Mouse (Mus musculus): Measurements from ENCODE around the gene Pofut2. TPM values are rescaled to one million over a fixed set of nuclear protein-coding genes. Genes with fewer than 3 reads are reported as not detected.
"Not testable (repeated sequence)": the region's sequence is repeated elsewhere in the genome, so short reads cannot be mapped to it uniquely, and the experiment has no call there.

Gene Pofut2
- total RNA-seq, 2 experiments from 2014 or later, result 27.7 to 31.9 TPM

DNA sequence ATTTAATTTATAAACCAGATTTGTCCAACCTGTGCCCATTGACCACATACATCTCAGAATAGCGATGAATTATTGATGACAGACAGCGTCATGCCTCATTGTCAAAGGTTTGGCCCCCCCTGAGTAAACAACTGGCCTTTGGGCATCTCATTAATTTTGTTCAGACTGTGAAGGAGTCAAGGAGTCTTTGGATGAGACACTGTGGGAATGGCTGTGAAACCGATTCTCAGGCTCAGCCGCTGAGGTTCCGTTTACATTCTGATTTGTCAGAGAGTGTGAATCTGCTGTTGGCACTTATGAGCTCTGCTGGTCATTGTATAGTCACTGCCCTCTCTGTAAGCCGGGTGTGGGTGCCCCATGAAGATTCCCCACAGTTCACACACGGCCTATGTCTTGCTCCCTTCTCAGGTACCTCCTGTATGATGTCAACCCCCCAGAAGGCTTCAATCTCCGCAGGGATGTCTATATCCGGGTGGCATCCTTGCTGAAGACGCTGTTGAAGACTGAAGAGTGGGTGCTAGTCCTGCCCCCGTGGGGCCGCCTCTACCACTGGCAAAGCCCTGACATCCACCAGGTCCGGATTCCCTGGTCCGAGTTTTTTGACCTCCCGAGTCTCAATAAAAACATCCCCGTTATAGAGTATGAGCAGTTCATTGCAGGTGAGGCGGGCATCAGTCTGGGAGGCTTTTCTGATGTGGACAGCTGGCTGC is 1.3 kb downstream of the Pofut2 start:
- intact Hi-C loops (cut with DNase I), result no loop called here
- DNase-seq, result no peak

- intact Hi-C loops (cut with DNase I), result no loop called here
- no peak for DNase-seq
Measured at GRCm38 (mm10) chr10:77266281-77266680, 7.3 kb downstream of the Pofut2 start.

DNA sequence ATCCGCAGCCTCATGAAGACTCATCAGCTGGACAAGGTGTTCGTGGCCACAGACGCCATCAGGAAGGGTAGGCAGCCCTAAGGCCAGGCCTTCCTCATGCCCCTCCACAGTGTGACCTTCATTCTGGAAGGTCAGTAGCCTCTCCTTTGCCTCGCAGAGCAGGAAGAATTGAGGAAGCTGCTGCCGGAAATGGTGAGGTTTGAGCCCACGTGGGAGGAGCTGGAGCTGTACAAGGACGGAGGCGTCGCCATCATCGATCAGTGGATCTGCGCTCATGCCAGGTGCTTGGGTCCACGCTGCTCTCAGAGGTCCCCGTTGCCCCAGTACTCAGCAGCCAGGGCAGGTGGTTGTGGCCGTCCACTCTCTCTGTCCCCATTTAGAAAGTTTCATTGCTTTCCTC is 8.0 kb downstream of the Pofut2 start:
- no peak for DNase-seq
- intact Hi-C loops (cut with DNase I), result no loop called here

DNA sequence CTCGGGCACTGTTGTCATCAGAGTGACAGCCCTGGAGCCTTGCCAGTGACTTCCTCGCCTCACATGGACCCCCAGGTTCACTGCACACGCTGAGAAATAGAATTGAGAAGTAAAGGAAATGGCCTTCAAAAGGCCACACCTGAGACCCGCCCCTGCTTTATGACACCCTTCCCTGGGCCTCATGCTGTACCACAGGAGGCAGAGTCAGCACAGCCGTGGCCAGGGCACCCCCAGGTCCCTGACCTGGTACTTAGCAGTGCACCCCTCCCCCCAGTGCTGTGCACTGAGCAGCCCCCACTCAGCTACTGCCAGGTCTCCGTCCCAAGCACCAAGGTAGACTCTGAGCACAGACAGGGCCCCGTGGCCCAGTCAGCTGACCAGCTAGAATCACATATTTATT is 10.1 kb downstream of the Pofut2 start:
- DNase-seq, result no peak
- intact Hi-C loops (cut with DNase I), result no loop called here

- peak; percentile 85 for DNase-seq
- intact Hi-C loops (cut with DNase I), result no loop called here
Measured at GRCm38 (mm10) chr10:77272980-77273730, 14.1 kb downstream of the Pofut2 start.

- intact Hi-C loops (cut with DNase I), result no loop called here
- DNase-seq, result no peak
Measured at GRCm38 (mm10) chr10:77273798-77274197, 14.8 kb downstream of the Pofut2 start.

- DNase-seq, result not testable (repeated sequence)
- intact Hi-C loops (cut with DNase I), result loop anchor here (5.0 kb wide), 2 partner anchors 70 to 220 kb away; no protein-coding TSS in a partner anchor
Measured at GRCm38 (mm10) chr10:77282085-77282484, 23.1 kb downstream of the Pofut2 start.

DNA sequence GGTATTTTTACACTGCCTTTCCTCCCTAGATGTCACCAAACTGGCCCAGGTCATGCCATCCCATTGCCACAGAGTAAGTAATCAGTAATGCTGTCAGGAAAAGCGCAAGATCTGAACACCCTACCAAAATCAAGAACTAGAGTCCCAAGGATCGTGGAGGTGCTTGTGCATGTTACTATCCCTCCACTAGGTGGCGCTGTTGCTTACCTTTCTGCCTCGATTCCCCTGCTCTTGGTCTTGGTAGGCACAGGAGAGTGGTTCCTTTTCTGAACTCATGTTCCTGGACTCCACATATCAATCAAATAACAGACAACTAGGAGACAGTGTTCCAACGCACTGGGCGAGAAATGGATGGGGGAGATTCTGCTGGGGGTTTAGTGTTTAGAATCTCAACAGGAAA is 23.8 kb downstream of the Pofut2 start:
- intact Hi-C loops (cut with DNase I), result loop anchor here (5.0 kb wide), 2 partner anchors 69 to 219 kb away; no protein-coding TSS in a partner anchor
- DNase-seq, result peak; percentile 78

DNA sequence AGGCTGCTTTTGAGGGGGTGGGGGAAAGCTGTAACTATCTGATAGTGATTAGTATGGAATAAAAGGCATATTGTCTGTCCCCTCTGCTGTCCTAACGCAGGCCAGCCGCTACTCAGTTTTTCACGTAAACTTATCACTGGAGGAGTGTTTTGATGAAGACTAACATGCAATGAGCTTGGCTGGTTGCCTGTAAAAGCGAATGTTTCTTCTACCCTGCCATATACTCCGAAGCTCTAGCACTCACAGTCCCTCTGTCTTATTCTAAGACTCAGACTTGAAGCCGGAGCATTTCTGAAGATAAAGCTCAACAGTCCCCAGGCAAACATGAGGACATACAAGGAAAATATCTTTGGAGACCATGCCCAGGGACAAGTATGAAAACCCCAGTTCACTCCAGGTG is 25.8 kb downstream of the Pofut2 start:
- no peak for DNase-seq
- intact Hi-C loops (cut with DNase I), result loop anchor here (5.0 kb wide), 2 partner anchors 67 to 217 kb away; no protein-coding TSS in a partner anchor

DNA sequence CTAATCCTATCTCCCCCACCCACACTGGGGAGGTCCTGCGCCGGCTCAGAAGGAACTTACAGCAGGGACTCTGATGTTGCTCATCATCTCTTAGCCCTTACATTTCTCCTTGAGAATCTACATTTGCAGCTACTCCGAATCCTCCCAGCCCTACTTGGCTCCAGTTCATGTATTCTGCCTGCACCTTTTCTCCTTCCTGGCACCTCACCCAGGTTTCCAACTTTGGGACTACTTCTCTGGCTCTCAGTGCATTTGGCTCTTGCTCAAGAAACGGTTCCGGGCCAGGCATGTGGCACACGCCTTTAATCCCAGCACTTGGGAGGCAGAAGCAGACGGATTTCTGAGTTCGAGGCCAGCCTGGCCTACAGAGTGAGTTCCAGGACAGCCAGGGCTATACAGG is 28.6 kb downstream of the Pofut2 start:
- intact Hi-C loops (cut with DNase I), result no loop called here
- no peak for DNase-seq

GRCm38 (mm10) chr10:77288639-77289195 is 29.7 kb downstream of the Pofut2 start:
- intact Hi-C loops (cut with DNase I), result no loop called here
- no peak for DNase-seq

- intact Hi-C loops (cut with DNase I), result no loop called here
- no peak for DNase-seq
Measured at GRCm38 (mm10) chr10:77289559-77289958, 30.5 kb downstream of the Pofut2 start.

DNA sequence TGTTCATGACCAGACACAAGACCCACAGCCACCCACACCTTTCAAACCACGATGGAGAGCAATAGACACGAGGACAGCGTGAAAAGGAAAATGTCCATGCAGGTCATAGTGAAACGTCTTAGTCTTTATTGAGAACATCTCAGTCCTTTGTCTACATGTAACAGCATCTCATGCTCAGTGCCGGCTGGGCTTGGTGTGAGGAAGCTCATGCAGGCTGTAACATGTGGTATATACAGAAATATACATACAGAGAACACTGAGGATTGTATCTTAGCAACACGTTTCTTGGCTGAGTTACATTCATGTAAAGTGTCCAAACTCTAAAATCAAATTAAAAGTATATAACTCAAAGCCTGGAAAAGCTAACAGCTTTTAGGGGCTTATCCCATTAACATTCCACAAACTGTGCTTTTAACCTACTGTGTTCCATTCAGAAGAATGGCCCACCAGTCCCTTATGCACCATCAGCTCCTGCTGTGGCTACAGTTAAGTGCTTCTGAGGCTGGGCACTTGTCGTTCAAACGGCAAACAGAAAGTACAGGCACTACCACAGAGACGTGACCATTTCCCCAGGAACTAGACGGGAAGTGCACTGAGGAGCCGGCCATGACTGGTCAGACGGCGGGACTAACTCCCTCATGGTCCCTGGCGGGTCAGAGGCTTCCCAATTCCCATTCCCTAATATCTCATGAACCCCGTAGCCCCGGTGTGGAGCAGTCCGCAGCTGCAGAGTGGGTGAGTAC is 31.8 kb downstream of the Pofut2 start:
- intact Hi-C loops (cut with DNase I), result no loop called here
- DNase-seq, result no peak

DNA sequence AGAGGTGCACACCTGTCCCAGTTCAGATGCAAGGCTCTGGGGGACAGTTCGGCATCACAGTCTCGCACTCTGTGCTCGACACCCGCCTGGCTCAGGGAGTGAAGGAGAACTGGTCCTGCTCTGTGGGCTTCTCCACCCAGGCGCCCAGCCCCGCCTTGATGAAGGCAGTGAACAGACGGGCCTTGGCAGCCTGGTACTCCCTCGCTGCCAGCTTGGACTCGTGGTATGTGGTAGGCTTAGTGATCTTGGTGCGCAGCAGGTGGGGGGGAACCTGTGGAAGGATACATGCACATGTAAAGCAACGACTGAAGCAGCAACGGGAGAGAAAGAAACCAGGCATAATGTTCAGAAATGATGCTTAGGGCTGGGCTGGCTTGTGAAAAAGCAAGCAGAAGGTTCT is 35.7 kb downstream of the Pofut2 start:
- intact Hi-C loops (cut with DNase I), result no loop called here
- peak; percentile 53 for DNase-seq

- DNase-seq, result no peak
- intact Hi-C loops (cut with DNase I), result no loop called here
Measured at GRCm38 (mm10) chr10:77298621-77299020, 39.6 kb downstream of the Pofut2 start.

DNA sequence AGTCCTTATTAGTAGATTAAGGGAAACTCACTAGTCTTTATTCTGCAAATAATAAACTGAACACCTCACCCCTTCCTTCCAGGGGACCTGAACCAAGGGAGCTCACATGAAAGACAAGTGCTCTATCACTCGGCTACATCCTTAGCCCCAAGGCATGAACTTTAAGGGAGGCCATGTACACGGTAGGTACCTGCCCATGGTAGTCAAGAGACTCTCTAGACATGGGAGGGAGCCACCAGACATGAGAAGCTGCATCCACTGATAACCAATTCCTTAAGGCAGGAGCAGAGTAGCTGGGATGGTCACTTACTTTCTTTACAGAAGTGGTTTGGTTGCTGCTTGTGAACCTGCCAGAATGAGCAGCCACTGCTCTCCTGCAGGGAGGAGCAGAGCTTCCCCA is 40.2 kb downstream of the Pofut2 start:
- intact Hi-C loops (cut with DNase I), result no loop called here
- no peak for DNase-seq

GRCm38 (mm10) chr10:77300237-77300933 is 41.4 kb downstream of the Pofut2 start:
- no peak for DNase-seq
- intact Hi-C loops (cut with DNase I), result no loop called here

DNA sequence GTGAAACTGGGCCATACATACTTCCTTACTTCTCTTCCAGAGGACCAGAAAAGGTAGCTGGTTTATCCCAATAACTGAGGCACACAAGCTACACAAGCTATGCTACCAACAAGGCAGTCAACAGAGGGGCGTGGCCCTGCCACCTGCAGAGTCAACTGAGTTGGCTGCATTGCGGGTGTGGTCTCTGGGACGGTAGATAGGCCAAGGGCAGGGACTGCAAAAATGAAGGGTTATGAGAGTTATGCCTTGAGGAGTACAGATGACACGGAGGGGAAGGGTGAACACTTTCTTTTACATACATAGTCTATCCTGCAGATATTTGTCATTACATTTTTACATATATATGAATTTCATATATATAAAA is 41.9 kb downstream of the Pofut2 start:
- DNase-seq, result no peak
- intact Hi-C loops (cut with DNase I), result no loop called here

GRCm38 (mm10) chr10:77304362-77304761 is 45.3 kb downstream of the Pofut2 start:
- intact Hi-C loops (cut with DNase I), result no loop called here
- DNase-seq, result no peak

GRCm38 (mm10) chr10:77304840-77305533 is 46.0 kb downstream of the Pofut2 start:
- intact Hi-C loops (cut with DNase I), result no loop called here
- DNase-seq, result no peak
